Mouse (Mus musculus): ENCODE measurements around the gene Ttl. TPM values are rescaled to one million over a fixed set of nuclear protein-coding genes. Genes with fewer than 3 reads are reported as not detected.

Gene Ttl
- polyA plus RNA-seq (2012; rRNA removed) = 22.3 and 30.4 TPM in 2 replicates

DNA sequence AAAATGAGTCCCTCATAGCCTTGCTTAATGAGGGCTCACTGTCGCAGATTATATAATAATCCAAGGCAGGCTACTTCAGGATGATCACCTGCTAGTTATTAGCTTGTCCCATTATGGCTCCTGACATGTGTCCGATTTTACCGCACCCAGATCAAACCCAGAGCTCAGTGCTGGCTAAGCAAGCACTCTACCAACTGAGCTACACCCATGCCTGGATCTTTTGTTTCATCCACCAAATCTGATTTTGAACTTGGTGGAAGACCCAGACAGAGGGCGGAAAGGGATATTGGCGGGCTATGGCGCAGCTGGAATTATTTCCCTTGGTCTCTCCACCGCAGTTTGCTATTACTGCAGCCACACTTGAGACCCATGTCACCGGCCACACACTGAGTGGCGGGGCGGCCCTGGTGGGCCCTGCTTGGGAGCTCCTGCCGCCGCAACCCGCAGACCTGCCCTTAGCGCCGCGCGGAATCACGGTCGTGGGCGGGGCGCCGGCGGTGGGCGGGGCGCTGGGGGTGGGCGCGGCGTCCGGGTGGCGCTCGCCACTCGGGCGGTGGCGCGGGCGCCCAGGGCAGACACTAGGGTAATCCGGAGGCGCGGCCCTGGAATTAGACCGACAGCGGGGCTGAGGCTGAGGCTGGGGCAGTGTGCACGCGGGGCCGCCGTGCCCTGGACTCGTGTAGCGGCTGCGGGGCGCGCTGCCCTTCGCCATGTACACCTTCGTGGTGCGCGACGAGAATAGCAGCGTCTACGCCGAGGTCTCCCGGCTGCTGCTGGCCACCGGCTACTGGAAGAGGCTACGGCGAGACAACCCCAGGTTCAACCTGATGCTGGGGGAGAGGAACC is at the start of gene Ttl:
Gene Ttl (plus strand): TSS at position 506 of the 846 bp plus-strand sequence.
- peak; percentile 87 for DNase-seq (ENCODE audit: low read depth)
- TF ChIP-seq CTCF (IDR thresholded peaks at IDR 0.05; ENCODE audit: borderline replicate concordance, extremely low read depth, insufficient read depth, insufficient read length) = no peak
- TF ChIP-seq POLR2A (IDR thresholded peaks at IDR 0.05; ENCODE audit: borderline replicate concordance, extremely low read depth, insufficient read depth, insufficient read length, poor library complexity, severe bottlenecking) = peak; percentile 90

DNA sequence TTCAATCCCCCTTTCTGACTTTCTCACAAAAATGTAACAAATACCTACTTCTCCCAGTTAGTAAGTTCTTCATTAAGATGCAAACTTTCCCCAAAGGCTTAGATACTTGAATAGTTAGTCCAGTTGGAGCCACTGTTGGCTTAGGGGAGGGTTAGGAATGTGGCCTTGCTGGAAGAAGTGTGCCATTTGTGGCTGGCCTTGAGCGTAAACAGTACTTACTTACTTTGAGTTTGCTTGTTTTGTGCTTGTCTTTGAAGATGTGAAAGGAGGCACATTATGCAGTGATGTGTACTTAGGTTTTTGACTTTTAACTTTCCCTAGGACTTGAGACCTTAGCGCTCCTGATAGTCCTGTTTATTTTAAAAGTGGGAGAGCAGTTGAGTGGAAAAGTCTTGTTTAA is 45.6 kb upstream of the Ttl start:
- TF ChIP-seq POLR2A (IDR thresholded peaks at IDR 0.05; ENCODE audit: borderline replicate concordance, extremely low read depth, insufficient read depth, insufficient read length, poor library complexity, severe bottlenecking) = no peak
- TF ChIP-seq CTCF (IDR thresholded peaks at IDR 0.05; ENCODE audit: borderline replicate concordance, extremely low read depth, insufficient read depth, insufficient read length) = no peak
- no peak for DNase-seq (ENCODE audit: low read depth)

DNA sequence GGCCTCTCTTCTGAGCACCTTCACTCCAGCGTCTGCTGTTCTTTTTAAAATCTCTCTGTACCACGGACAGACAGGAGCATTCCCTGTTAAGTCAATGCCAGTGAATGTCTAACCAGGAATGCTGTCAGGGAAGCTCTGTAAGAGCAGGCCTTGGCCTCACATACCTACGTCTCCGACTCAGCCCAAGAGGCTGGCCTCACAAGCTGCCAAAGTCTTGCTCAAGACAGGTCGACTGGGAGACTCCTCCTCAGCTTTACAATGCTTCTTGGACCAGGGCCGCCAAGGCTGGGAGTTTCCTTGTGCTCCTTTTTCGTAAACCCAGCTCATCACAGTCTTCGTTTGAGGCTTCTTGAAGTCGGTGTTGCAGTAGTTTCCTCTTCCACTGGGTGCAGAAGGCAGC is 40.9 kb upstream of the Ttl start:
- DNase-seq (ENCODE audit: low read depth) = no peak
- TF ChIP-seq CTCF (IDR thresholded peaks at IDR 0.05; ENCODE audit: borderline replicate concordance, extremely low read depth, insufficient read depth, insufficient read length) (no peak), POLR2A (IDR thresholded peaks at IDR 0.05; ENCODE audit: borderline replicate concordance, extremely low read depth, insufficient read depth, insufficient read length, poor library complexity, severe bottlenecking) (no peak)

- no peak for DNase-seq (ENCODE audit: low read depth)
- TF ChIP-seq POLR2A (IDR thresholded peaks at IDR 0.05; ENCODE audit: borderline replicate concordance, extremely low read depth, insufficient read depth, insufficient read length, poor library complexity, severe bottlenecking) (no peak), CTCF (IDR thresholded peaks at IDR 0.05; ENCODE audit: borderline replicate concordance, extremely low read depth, insufficient read depth, insufficient read length) (no peak)
These were observed 30.4 kb upstream of the Ttl start for GRCm38 (mm10) chr2:129035381-129035780.

GRCm38 (mm10) chr2:129038426-129038936 is 27.3 kb upstream of the Ttl start:
- TF ChIP-seq CTCF (IDR thresholded peaks at IDR 0.05; ENCODE audit: borderline replicate concordance, extremely low read depth, insufficient read depth, insufficient read length) = no peak
- TF ChIP-seq POLR2A (IDR thresholded peaks at IDR 0.05; ENCODE audit: borderline replicate concordance, extremely low read depth, insufficient read depth, insufficient read length, poor library complexity, severe bottlenecking) = no peak
- DNase-seq (ENCODE audit: low read depth) = peak; percentile 25

GRCm38 (mm10) chr2:129038937-129039631 is 26.7 kb upstream of the Ttl start:
- TF ChIP-seq CTCF (IDR thresholded peaks at IDR 0.05; ENCODE audit: borderline replicate concordance, extremely low read depth, insufficient read depth, insufficient read length) = no peak
- TF ChIP-seq POLR2A (IDR thresholded peaks at IDR 0.05; ENCODE audit: borderline replicate concordance, extremely low read depth, insufficient read depth, insufficient read length, poor library complexity, severe bottlenecking) = no peak
- peak; percentile 69 for DNase-seq (ENCODE audit: low read depth)

GRCm38 (mm10) chr2:129040567-129040966 is 25.2 kb upstream of the Ttl start:
- TF ChIP-seq POLR2A (IDR thresholded peaks at IDR 0.05; ENCODE audit: borderline replicate concordance, extremely low read depth, insufficient read depth, insufficient read length, poor library complexity, severe bottlenecking) (no peak), CTCF (IDR thresholded peaks at IDR 0.05; ENCODE audit: borderline replicate concordance, extremely low read depth, insufficient read depth, insufficient read length) (no peak)
- no peak for DNase-seq (ENCODE audit: low read depth)

DNA sequence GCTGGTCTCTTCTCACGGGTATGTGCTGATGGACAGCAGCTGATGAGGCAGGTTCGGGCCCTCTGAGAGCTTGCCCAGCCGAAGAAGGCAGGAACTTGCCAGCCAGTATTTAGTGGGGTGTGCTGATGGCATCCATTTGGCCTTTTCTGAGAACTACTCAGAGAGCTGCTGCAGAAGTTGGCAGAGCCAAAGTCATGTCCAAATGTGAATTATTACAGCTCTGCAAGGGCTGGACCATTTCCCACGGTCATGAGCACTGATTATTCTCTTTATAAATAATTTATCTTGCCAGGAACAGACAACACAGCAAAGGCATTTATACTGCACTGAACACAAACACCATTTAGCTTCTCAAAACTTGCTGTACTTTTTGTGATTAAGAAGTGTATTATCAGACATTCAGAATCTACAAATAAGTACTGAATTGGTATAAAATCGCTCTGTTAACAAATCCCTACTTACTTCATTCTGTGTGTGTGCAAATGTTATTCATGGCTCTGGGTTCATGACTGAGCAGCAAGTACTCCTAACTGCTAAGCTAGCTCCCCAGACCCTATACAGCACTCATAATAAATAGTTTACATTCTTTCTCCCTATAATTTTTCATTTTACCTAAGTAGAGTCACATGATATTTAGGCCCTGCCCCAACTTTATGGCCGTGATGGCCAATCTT is 19.4 kb upstream of the Ttl start:
- no peak for DNase-seq (ENCODE audit: low read depth)
- TF ChIP-seq POLR2A (IDR thresholded peaks at IDR 0.05; ENCODE audit: borderline replicate concordance, extremely low read depth, insufficient read depth, insufficient read length, poor library complexity, severe bottlenecking) (no peak), CTCF (IDR thresholded peaks at IDR 0.05; ENCODE audit: borderline replicate concordance, extremely low read depth, insufficient read depth, insufficient read length) (no peak)

GRCm38 (mm10) chr2:129046846-129047196 is 18.9 kb upstream of the Ttl start:
- no peak for DNase-seq (ENCODE audit: low read depth)
- TF ChIP-seq POLR2A (IDR thresholded peaks at IDR 0.05; ENCODE audit: borderline replicate concordance, extremely low read depth, insufficient read depth, insufficient read length, poor library complexity, severe bottlenecking) (no peak), CTCF (IDR thresholded peaks at IDR 0.05; ENCODE audit: borderline replicate concordance, extremely low read depth, insufficient read depth, insufficient read length) (no peak)

GRCm38 (mm10) chr2:129047811-129048210 is 17.9 kb upstream of the Ttl start, which contains the start of gene Vinac1:
Gene Vinac1 (minus strand): TSS chr2:129048172.
- DNase-seq (ENCODE audit: low read depth) = no peak
- TF ChIP-seq POLR2A (IDR thresholded peaks at IDR 0.05; ENCODE audit: borderline replicate concordance, extremely low read depth, insufficient read depth, insufficient read length, poor library complexity, severe bottlenecking) (no peak), CTCF (IDR thresholded peaks at IDR 0.05; ENCODE audit: borderline replicate concordance, extremely low read depth, insufficient read depth, insufficient read length) (no peak)

DNA sequence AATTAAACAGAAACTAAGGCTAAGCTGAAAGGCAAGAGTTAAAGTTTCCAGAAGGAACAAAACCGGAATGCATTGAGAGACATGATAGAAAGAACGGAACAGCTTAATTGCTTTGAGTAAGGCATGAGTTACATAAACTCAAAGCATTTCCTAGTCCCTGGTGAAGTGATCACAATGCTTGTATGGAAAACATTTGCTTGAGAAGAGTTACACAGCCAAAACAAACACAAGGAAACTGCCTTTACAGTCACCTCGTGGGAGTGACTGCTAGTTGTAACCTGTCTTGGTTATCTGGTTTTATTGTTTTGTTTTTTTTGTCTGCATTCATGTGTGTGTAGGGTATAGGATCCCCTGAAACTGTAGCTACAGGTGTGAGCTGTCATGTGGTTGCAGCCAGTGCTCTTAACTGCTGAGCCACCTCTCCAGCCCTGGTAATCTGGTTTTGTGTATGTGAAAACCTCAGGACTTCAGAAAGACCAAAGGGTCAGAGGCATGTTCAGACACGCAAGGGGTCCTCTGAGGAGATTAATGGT is 13.2 kb upstream of the Ttl start:
- no peak for TF ChIP-seq POLR2A (IDR thresholded peaks at IDR 0.05; ENCODE audit: borderline replicate concordance, extremely low read depth, insufficient read depth, insufficient read length, poor library complexity, severe bottlenecking)
- no peak for TF ChIP-seq CTCF (IDR thresholded peaks at IDR 0.05; ENCODE audit: borderline replicate concordance, extremely low read depth, insufficient read depth, insufficient read length)
- DNase-seq (ENCODE audit: low read depth) = no peak
